Mouse (Mus musculus): ENCODE measurements around the gene Cebpb.

Cebpb gene

GRCm38 (mm10) chr2:167692831-167693230, 4.1 kb downstream of the Cebpb start:
- Histone ChIP-seq H3K4me3 (replicated peaks; ENCODE audit: low read length) (no peak overlapping the region), H3K4me1 (replicated peaks; ENCODE audit: low read depth, low read length) (peaks cover 19% of the 10 kb centered on the region), H3K9me3 (ENCODE audit: low read length) (peaks cover 11% of the 10 kb centered on the region), H3K36me3 (ENCODE audit: insufficient read depth, low read length) (no peaks in the 10 kb centered on the region), H3K27me3 (ENCODE audit: insufficient read depth, low read length) (peaks cover 29% of the 10 kb centered on the region)
- TF ChIP-seq NANOG (IDR thresholded peaks at IDR 0.05; ENCODE audit: borderline replicate concordance, low read length) = no peak
- no peak for TF ChIP-seq CTCF (conservative IDR thresholded peaks at IDR 0.05; ENCODE audit: low read length)
- TF ChIP-seq POU5F1 (IDR thresholded peaks at IDR 0.05; ENCODE audit: borderline replicate concordance, low read length) = no peak

- peaks cover 23% of the 10 kb centered on the region for H3K27me3 ChIP-seq (ENCODE audit: insufficient read depth, low read length)
- H3K4me3 ChIP-seq (replicated peaks; ENCODE audit: low read length) = no peak overlapping the region
- no peaks in the 10 kb centered on the region for H3K36me3 ChIP-seq (ENCODE audit: insufficient read depth, low read length)
- TF ChIP-seq POU5F1 (IDR thresholded peaks at IDR 0.05; ENCODE audit: borderline replicate concordance, low read length) (no peak), NANOG (IDR thresholded peaks at IDR 0.05; ENCODE audit: borderline replicate concordance, low read length) (no peak), CTCF (conservative IDR thresholded peaks at IDR 0.05; ENCODE audit: low read length) (no peak)
- peaks cover 13% of the 10 kb centered on the region for H3K4me1 ChIP-seq (replicated peaks; ENCODE audit: low read depth, low read length)
- H3K9me3 ChIP-seq (ENCODE audit: low read length) = peaks cover 11% of the 10 kb centered on the region
These were observed 4.8 kb downstream of the Cebpb start for GRCm38 (mm10) chr2:167693540-167693939.

GRCm38 (mm10) chr2:167694244-167694643, 5.5 kb downstream of the Cebpb start:
- no peaks in the 10 kb centered on the region for H3K36me3 ChIP-seq (ENCODE audit: insufficient read depth, low read length)

GRCm38 (mm10) chr2:167694963-167695362, 6.2 kb downstream of the Cebpb start:
- Histone ChIP-seq H3K4me1 (replicated peaks; ENCODE audit: low read depth, low read length) (peaks cover 13% of the 10 kb centered on the region), H3K27me3 (ENCODE audit: insufficient read depth, low read length) (peaks cover 23% of the 10 kb centered on the region), H3K9me3 (ENCODE audit: low read length) (peaks cover 11% of the 10 kb centered on the region), H3K4me3 (replicated peaks; ENCODE audit: low read length) (no peak overlapping the region), H3K36me3 (ENCODE audit: insufficient read depth, low read length) (no peaks in the 10 kb centered on the region)
- no peak for TF ChIP-seq NANOG (IDR thresholded peaks at IDR 0.05; ENCODE audit: borderline replicate concordance, low read length)

More at GRCm38 (mm10) chr2:167694244-167694643, 5.5 kb downstream of the Cebpb start:
- Histone ChIP-seq H3K9me3 (ENCODE audit: low read length) (peaks cover 11% of the 10 kb centered on the region), H3K4me1 (replicated peaks; ENCODE audit: low read depth, low read length) (peaks cover 13% of the 10 kb centered on the region), H3K4me3 (replicated peaks; ENCODE audit: low read length) (no peak overlapping the region), H3K27me3 (ENCODE audit: insufficient read depth, low read length) (peaks cover 23% of the 10 kb centered on the region)
- TF ChIP-seq POU5F1 (IDR thresholded peaks at IDR 0.05; ENCODE audit: borderline replicate concordance, low read length) = no peak
- no peak for TF ChIP-seq NANOG (IDR thresholded peaks at IDR 0.05; ENCODE audit: borderline replicate concordance, low read length)
- TF ChIP-seq CTCF (conservative IDR thresholded peaks at IDR 0.05; ENCODE audit: low read length) = no peak

- peaks cover 10% of the 10 kb centered on the region for H3K4me1 ChIP-seq (replicated peaks; ENCODE audit: low read depth, low read length)
- H3K36me3 ChIP-seq (ENCODE audit: insufficient read depth, low read length) = no peaks in the 10 kb centered on the region
- H3K9me3 ChIP-seq (ENCODE audit: low read length) = peaks cover 11% of the 10 kb centered on the region
These were observed 6.8 kb downstream of the Cebpb start for GRCm38 (mm10) chr2:167695491-167695890.

GRCm38 (mm10) chr2:167696143-167696542, 7.4 kb downstream of the Cebpb start:
- peaks cover 4% of the 10 kb centered on the region for H3K4me1 ChIP-seq (replicated peaks; ENCODE audit: low read depth, low read length)
- no peak for TF ChIP-seq NANOG (IDR thresholded peaks at IDR 0.05; ENCODE audit: borderline replicate concordance, low read length)
- no peak for TF ChIP-seq POU5F1 (IDR thresholded peaks at IDR 0.05; ENCODE audit: borderline replicate concordance, low read length)
- no peak for TF ChIP-seq CTCF (conservative IDR thresholded peaks at IDR 0.05; ENCODE audit: low read length)
- H3K27me3 ChIP-seq (ENCODE audit: insufficient read depth, low read length) = peaks cover 14% of the 10 kb centered on the region
- no peak overlapping the region for H3K4me3 ChIP-seq (replicated peaks; ENCODE audit: low read length)
- peaks cover 11% of the 10 kb centered on the region for H3K9me3 ChIP-seq (ENCODE audit: low read length)
- no peaks in the 10 kb centered on the region for H3K36me3 ChIP-seq (ENCODE audit: insufficient read depth, low read length)

More at GRCm38 (mm10) chr2:167695491-167695890, 6.8 kb downstream of the Cebpb start:
- Histone ChIP-seq H3K27me3 (ENCODE audit: insufficient read depth, low read length) (peaks cover 21% of the 10 kb centered on the region), H3K4me3 (replicated peaks; ENCODE audit: low read length) (no peak overlapping the region)
- TF ChIP-seq POU5F1 (IDR thresholded peaks at IDR 0.05; ENCODE audit: borderline replicate concordance, low read length) = no peak
- no peak for TF ChIP-seq NANOG (IDR thresholded peaks at IDR 0.05; ENCODE audit: borderline replicate concordance, low read length)
- no peak for TF ChIP-seq CTCF (conservative IDR thresholded peaks at IDR 0.05; ENCODE audit: low read length)

GRCm38 (mm10) chr2:167697902-167698301, 9.2 kb downstream of the Cebpb start:
- TF ChIP-seq NANOG (IDR thresholded peaks at IDR 0.05; ENCODE audit: borderline replicate concordance, low read length) (no peak), POU5F1 (IDR thresholded peaks at IDR 0.05; ENCODE audit: borderline replicate concordance, low read length) (no peak), CTCF (conservative IDR thresholded peaks at IDR 0.05; ENCODE audit: low read length) (no peak)
- no peaks in the 10 kb centered on the region for H3K4me1 ChIP-seq (replicated peaks; ENCODE audit: low read depth, low read length)
- peaks cover 11% of the 10 kb centered on the region for H3K9me3 ChIP-seq (ENCODE audit: low read length)
- no peaks in the 10 kb centered on the region for H3K36me3 ChIP-seq (ENCODE audit: insufficient read depth, low read length)
- H3K4me3 ChIP-seq (replicated peaks; ENCODE audit: low read length) = no peak overlapping the region
- peaks cover 9% of the 10 kb centered on the region for H3K27me3 ChIP-seq (ENCODE audit: insufficient read depth, low read length)

GRCm38 (mm10) chr2:167700018-167700417, 11.3 kb downstream of the Cebpb start:
- no peak for TF ChIP-seq CTCF (conservative IDR thresholded peaks at IDR 0.05; ENCODE audit: low read length)
- TF ChIP-seq NANOG (IDR thresholded peaks at IDR 0.05; ENCODE audit: borderline replicate concordance, low read length) = no peak
- TF ChIP-seq POU5F1 (IDR thresholded peaks at IDR 0.05; ENCODE audit: borderline replicate concordance, low read length) = no peak
- peaks cover 23% of the 10 kb centered on the region for H3K27me3 ChIP-seq (ENCODE audit: insufficient read depth, low read length)
- no peak overlapping the region for H3K4me3 ChIP-seq (replicated peaks; ENCODE audit: low read length)
- H3K4me1 ChIP-seq (replicated peaks; ENCODE audit: low read depth, low read length) = no peaks in the 10 kb centered on the region
- H3K9me3 ChIP-seq (ENCODE audit: low read length) = peaks cover 7% of the 10 kb centered on the region
- no peaks in the 10 kb centered on the region for H3K36me3 ChIP-seq (ENCODE audit: insufficient read depth, low read length)

- Histone ChIP-seq H3K36me3 (ENCODE audit: insufficient read depth, low read length) (no peaks in the 10 kb centered on the region), H3K4me1 (replicated peaks; ENCODE audit: low read depth, low read length) (0 out of 2 replicates have a peak, but pooled peaks cover 4% of the 10 kb centered on the region), H3K27me3 (ENCODE audit: insufficient read depth, low read length) (peaks cover 26% of the 10 kb centered on the region; the same call in 1 of the 2 replicates), H3K9me3 (ENCODE audit: low read length) (no peaks in the 10 kb centered on the region), H3K4me3 (replicated peaks; ENCODE audit: low read length) (no peak overlapping the region)
- TF ChIP-seq CTCF (conservative IDR thresholded peaks at IDR 0.05; ENCODE audit: low read length) (no peak), NANOG (IDR thresholded peaks at IDR 0.05; ENCODE audit: borderline replicate concordance, low read length) (no peak), POU5F1 (IDR thresholded peaks at IDR 0.05; ENCODE audit: borderline replicate concordance, low read length) (no peak)
These were observed 12.8 kb downstream of the Cebpb start for GRCm38 (mm10) chr2:167701472-167701871.
